Mouse (Mus musculus): ENCODE measurements around the gene Tmc4. TPM values are rescaled to one million over a fixed set of nuclear protein-coding genes. Genes with fewer than 3 reads are reported as not detected.

Gene Tmc4
- total and polyA plus RNA-seq, 2 experiments from 2014 or later: 4.0 to 4.2 TPM

DNA sequence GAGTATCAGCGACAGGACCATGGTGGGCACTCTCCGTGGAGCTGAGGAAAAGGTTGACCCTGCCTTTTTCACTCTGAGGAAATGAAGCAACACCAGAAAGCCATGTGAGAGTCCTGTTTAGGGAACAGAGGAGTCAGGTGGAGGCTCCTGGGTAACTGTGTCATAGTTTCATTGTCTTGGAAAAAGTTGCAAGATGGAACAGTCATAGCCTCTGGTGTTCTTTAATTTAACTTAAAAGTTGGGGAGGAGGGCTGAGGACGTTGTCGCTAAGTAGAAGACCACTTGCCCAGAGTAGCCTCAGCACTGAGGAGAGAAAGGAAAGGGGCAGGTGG, 61.3 kb downstream of the Tmc4 start, which contains the start of gene Oscar:
Gene Oscar (minus strand): TSS at position 101 of the 332 bp plus-strand sequence.
- peak within 1 kb of the TSS; percentile 71 for H3K4me2 ChIP-seq (ENCODE audit: low read depth, low read length, poor library complexity, severe bottlenecking)
- ATAC-seq (ENCODE audit: low FRiP score): no peak
- H3K9ac ChIP-seq (replicated peaks; ENCODE audit: low read length, poor library complexity, severe bottlenecking): no peak within 1 kb of the TSS
- H3K9me3 ChIP-seq (ENCODE audit: low read length): no peaks in the 10 kb centered on the region
- 84% methylated on average over 4 of the region's 4 CpGs for WGBS
- peak within 1 kb of the TSS; percentile 47; the same call in 1 of the 2 replicates for H3K27ac ChIP-seq (ENCODE audit: low read depth, low read length)
- H3K4me3 ChIP-seq (ENCODE audit: low read depth, low read length): peak within 1 kb of the TSS; percentile 66
- no peak for TF ChIP-seq CTCF (IDR thresholded peaks at IDR 0.05)
- peaks cover 11% of the 10 kb centered on the region for H3K36me3 ChIP-seq (ENCODE audit: insufficient read depth, low read length)
- DNase-seq (ENCODE audit: low spot score): no peak
- no peaks in the 10 kb centered on the region for H3K27me3 ChIP-seq (ENCODE audit: insufficient read depth, low read length)
- peaks cover 5% of the 10 kb centered on the region; the same call in 1 of the 2 replicates for H3K4me1 ChIP-seq (ENCODE audit: insufficient read depth, low read length)

Small RNA genes within 50 kb of the gene (microRNA-seq; reads per million reads assigned to microRNA genes)
- 4.0 reads per million, percentile 6 among the genes with 10 or more reads in this experiment for gene Mir3572 (ENCODE audit: borderline number of aligned reads)

Other genes starting within 250 kb of the Tmc4 start
- gene Tarm1, start 174.9 kb downstream of the Tmc4 start, total RNA-seq (2014; rRNA removed): not detected in 2 replicates
- not detected in 2 replicates for gene Tarm1, start 174.9 kb downstream of the Tmc4 start, polyA plus RNA-seq (2015; fragmentation: Nextera tagmentation; extraction: Ambion mirVana)
- gene Oscar, start 61.4 kb downstream of the Tmc4 start, total RNA-seq (2014; rRNA removed): 0.55 and 1.3 TPM in 2 replicates
- gene Oscar, start 61.4 kb downstream of the Tmc4 start, polyA plus RNA-seq (2015; fragmentation: Nextera tagmentation; extraction: Ambion mirVana): 0.63 and 0.77 TPM in 2 replicates
- gene Ndufa3, start 60.2 kb downstream of the Tmc4 start, total RNA-seq (2014; rRNA removed): 340 and 373 TPM in 2 replicates
- gene Ndufa3, start 60.2 kb downstream of the Tmc4 start, polyA plus RNA-seq (2015; fragmentation: Nextera tagmentation; extraction: Ambion mirVana): 556 and 624 TPM in 2 replicates
- 19.7 and 30.7 TPM in 2 replicates for gene Tfpt, start 47.6 kb downstream of the Tmc4 start, total RNA-seq (2014; rRNA removed)
- gene Tfpt, start 47.6 kb downstream of the Tmc4 start, polyA plus RNA-seq (2015; fragmentation: Nextera tagmentation; extraction: Ambion mirVana): 33.5 and 35.6 TPM in 2 replicates
- 58.6 and 58.9 TPM in 2 replicates for gene Prpf31, start 47.6 kb downstream of the Tmc4 start, total RNA-seq (2014; rRNA removed)
- gene Prpf31, start 47.6 kb downstream of the Tmc4 start, polyA plus RNA-seq (2015; fragmentation: Nextera tagmentation; extraction: Ambion mirVana): 66.0 and 73.8 TPM in 2 replicates
- 15.1 and 23.3 TPM in 2 replicates for gene Cnot3, start 32.3 kb downstream of the Tmc4 start, total RNA-seq (2014; rRNA removed)
- 27.1 and 32.6 TPM in 2 replicates for gene Cnot3, start 32.3 kb downstream of the Tmc4 start, polyA plus RNA-seq (2015; fragmentation: Nextera tagmentation; extraction: Ambion mirVana)
- 5.2 and 7.2 TPM in 2 replicates for gene Leng1, start 11.7 kb downstream of the Tmc4 start, total RNA-seq (2014; rRNA removed)
- gene Leng1, start 11.7 kb downstream of the Tmc4 start, polyA plus RNA-seq (2015; fragmentation: Nextera tagmentation; extraction: Ambion mirVana): 11.2 and 12.1 TPM in 2 replicates
- gene Tsen34, start 15.3 kb upstream of the Tmc4 start, total RNA-seq (2014; rRNA removed): 329 and 396 TPM in 2 replicates
- 260 and 263 TPM in 2 replicates for gene Tsen34, start 15.3 kb upstream of the Tmc4 start, polyA plus RNA-seq (2015; fragmentation: Nextera tagmentation; extraction: Ambion mirVana)
- 219 and 252 TPM in 2 replicates for gene Mboat7, start 16.0 kb upstream of the Tmc4 start, total RNA-seq (2014; rRNA removed)
- gene Mboat7, start 16.0 kb upstream of the Tmc4 start, polyA plus RNA-seq (2015; fragmentation: Nextera tagmentation; extraction: Ambion mirVana): 134 and 141 TPM in 2 replicates
- 733 and 742 TPM in 2 replicates for gene Rps9, start 26.4 kb upstream of the Tmc4 start, total RNA-seq (2014; rRNA removed)
- 638 and 663 TPM in 2 replicates for gene Rps9, start 26.4 kb upstream of the Tmc4 start, polyA plus RNA-seq (2015; fragmentation: Nextera tagmentation; extraction: Ambion mirVana)
- 0.28 and 0.93 TPM in 2 replicates for gene Pirb, start 42.8 kb upstream of the Tmc4 start, total RNA-seq (2014; rRNA removed)
- gene Pirb, start 42.8 kb upstream of the Tmc4 start, polyA plus RNA-seq (2015; fragmentation: Nextera tagmentation; extraction: Ambion mirVana): 0.38 and 0.49 TPM in 2 replicates
- gene Gm15448, start 148.1 kb upstream of the Tmc4 start, total RNA-seq (2014; rRNA removed): not detected in 2 replicates
- not detected in 2 replicates for gene Gm15448, start 148.1 kb upstream of the Tmc4 start, polyA plus RNA-seq (2015; fragmentation: Nextera tagmentation; extraction: Ambion mirVana)
- gene Pira2, start 167.5 kb upstream of the Tmc4 start, total RNA-seq (2014; rRNA removed): not detected in 2 replicates
- not detected in 2 replicates for gene Pira2, start 167.5 kb upstream of the Tmc4 start, polyA plus RNA-seq (2015; fragmentation: Nextera tagmentation; extraction: Ambion mirVana)
- gene Gm14548, start 220.6 kb upstream of the Tmc4 start, total RNA-seq (2014; rRNA removed): 0.09 TPM in 1 of 2 replicates, not detected in the other
- not detected in 2 replicates for gene Gm14548, start 220.6 kb upstream of the Tmc4 start, polyA plus RNA-seq (2015; fragmentation: Nextera tagmentation; extraction: Ambion mirVana)
- gene Lilra6, start 237.9 kb upstream of the Tmc4 start, total RNA-seq (2014; rRNA removed): 0.61 TPM in 1 of 2 replicates, not detected in the other
- not detected in 2 replicates for gene Lilra6, start 237.9 kb upstream of the Tmc4 start, polyA plus RNA-seq (2015; fragmentation: Nextera tagmentation; extraction: Ambion mirVana)

Data from midbrain, postnatal 0 days (tissue).